Mouse (Mus musculus) inflammation-experienced regulatory T-cells, adult 6 months (primary cell): Measurements from ENCODE around the gene Actr5. TPM values are rescaled to one million over a fixed set of nuclear protein-coding genes. Genes with fewer than 3 reads are reported as not detected.

Experiments
- ATAC-seq: one replicate; pipeline ENCODE4 v1.8.0; 2017
- polyA plus RNA-seq, 3 experiments: library from polyadenylated mRNA; unstranded; fragments of 100-300 nt; shearing (Covaris generic); gene quantifications; one replicate each; pipeline ENCODE4 v1.2.1; 2017

Gene Actr5
- polyA plus RNA-seq, 3 experiments from 2014 or later, result 2.5 to 5.2 (median 2.8) TPM

DNA sequence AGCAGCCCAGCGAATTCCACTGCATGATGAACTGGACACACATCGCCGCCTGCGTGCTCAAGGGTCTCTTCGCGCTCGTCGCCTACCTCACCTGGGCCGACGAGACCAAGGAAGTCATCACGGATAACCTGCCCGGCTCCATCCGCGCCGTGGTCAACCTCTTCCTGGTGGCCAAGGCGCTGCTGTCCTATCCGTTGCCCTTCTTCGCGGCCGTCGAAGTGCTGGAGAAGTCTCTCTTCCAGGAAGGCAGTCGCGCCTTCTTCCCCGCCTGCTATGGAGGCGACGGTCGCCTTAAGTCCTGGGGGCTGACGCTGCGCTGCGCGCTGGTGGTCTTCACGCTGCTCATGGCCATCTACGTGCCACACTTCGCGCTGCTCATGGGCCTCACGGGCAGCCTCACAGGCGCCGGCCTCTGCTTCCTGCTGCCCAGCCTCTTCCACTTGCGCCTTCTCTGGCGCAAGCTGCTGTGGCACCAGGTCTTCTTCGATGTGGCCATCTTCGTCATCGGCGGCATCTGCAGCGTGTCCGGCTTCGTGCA, 10.2 kb upstream of the Actr5 start:
- no peak for ATAC-seq

GRCm38 (mm10) chr2:158615161-158615680, 9.5 kb upstream of the Actr5 start:
- ATAC-seq, result no peak

- ATAC-seq, result no peak
Observed at GRCm38 (mm10) chr2:158615702-158616101, 9.0 kb upstream of the Actr5 start.

- ATAC-seq, result no peak
Observed at GRCm38 (mm10) chr2:158616296-158616695, 8.4 kb upstream of the Actr5 start.

- no peak for ATAC-seq
Observed at GRCm38 (mm10) chr2:158616790-158617189, 7.9 kb upstream of the Actr5 start.

GRCm38 (mm10) chr2:158625231-158625630, 543 bp downstream of the Actr5 start:
- peak; percentile 33 for ATAC-seq

DNA sequence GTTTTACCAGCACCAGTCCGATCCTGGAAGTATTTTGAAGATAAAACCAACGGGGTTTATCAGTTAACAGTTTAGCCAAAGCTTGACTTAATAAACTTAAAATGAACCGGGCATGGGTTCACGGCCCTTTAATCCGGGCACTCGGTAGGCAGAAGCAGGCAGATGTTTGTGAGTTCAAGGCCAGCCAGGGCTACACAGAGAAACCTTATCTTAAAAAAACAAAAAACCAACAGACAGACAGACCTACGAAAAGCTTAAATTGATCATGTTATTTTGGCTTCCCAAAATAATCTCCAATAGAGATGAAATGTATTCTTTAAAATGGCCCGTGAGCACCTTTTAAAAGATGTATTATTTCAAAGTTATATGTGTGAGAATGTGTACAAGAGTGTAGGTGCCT, 1.0 kb downstream of the Actr5 start:
- ATAC-seq, result no peak

DNA sequence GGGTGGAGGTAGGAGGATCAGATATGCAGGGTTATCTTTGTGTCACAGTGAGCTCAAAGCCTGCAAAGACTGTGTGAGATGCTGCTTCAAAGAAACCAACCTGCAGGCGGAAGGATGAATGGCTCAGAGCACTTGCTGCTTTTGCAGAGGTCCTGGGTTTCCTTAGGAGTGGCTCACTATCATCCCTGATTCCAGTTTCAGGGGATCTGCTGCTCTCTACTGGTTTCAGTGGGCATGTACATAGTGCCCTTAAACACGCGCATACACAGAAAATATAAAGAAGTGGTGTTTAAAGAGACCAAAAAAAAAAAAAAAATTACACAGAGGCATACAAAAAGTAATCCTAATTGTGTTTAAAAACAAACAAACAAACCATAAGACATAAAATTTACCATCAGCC, 4.2 kb downstream of the Actr5 start:
- no peak for ATAC-seq

GRCm38 (mm10) chr2:158629414-158629813, 4.7 kb downstream of the Actr5 start:
- ATAC-seq, result no peak

GRCm38 (mm10) chr2:158631873-158632272, 7.2 kb downstream of the Actr5 start:
- no peak for ATAC-seq

GRCm38 (mm10) chr2:158641869-158642268, 17.2 kb downstream of the Actr5 start:
- ATAC-seq, result peak; percentile 52

DNA sequence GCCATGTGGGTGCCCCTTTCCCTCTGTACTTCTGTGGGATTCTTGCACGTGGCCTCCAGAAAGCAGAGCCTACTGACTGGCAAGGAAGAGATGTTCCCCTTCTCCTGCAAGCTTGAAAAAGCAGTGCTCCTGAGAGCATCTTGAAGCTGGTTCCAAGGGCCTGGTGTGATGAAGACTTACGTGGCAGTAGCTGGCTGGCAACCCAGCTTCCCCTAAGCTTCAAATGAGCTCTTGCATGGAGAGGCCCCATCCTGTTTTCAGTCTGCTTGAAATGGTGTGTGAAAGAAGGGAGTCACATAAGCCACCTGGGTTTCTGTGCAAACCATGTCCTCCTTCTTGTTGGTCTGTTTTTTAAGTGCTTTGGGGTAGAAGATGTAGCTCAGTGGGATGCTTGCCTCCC, 17.9 kb downstream of the Actr5 start:
- no peak for ATAC-seq

DNA sequence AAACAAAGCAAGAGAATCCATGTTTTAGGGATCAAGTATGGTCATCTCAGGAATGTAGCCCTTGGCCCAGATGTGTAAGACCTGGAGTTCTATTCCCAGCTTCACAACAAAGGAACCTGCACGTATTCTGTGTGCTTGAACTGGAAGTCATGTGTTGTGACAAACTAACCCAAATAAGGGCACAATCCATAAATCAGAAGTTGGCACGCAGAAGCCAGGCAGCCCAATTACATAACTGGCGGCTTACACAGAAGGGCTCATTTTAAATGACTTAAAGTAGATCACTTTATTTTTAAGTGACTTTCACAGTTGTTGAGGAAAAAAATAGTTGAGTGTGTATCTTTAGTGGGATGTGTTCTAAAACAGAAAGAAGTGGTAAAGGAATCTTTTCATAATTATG, 19.1 kb downstream of the Actr5 start:
- no peak for ATAC-seq

- no peak for ATAC-seq
Observed at GRCm38 (mm10) chr2:158651159-158651908, 26.6 kb downstream of the Actr5 start.

- peak; percentile 76 for ATAC-seq
Observed at GRCm38 (mm10) chr2:158652985-158653384, 28.3 kb downstream of the Actr5 start.

- no peak for ATAC-seq
Observed at GRCm38 (mm10) chr2:158654717-158655116, 30.0 kb downstream of the Actr5 start.

GRCm38 (mm10) chr2:158655806-158656205, 31.1 kb downstream of the Actr5 start:
- ATAC-seq, result no peak

- ATAC-seq, result no peak
Observed at GRCm38 (mm10) chr2:158658822-158659221, 34.1 kb downstream of the Actr5 start.

- no peak for ATAC-seq
Observed at GRCm38 (mm10) chr2:158659346-158659745, 34.7 kb downstream of the Actr5 start.

DNA sequence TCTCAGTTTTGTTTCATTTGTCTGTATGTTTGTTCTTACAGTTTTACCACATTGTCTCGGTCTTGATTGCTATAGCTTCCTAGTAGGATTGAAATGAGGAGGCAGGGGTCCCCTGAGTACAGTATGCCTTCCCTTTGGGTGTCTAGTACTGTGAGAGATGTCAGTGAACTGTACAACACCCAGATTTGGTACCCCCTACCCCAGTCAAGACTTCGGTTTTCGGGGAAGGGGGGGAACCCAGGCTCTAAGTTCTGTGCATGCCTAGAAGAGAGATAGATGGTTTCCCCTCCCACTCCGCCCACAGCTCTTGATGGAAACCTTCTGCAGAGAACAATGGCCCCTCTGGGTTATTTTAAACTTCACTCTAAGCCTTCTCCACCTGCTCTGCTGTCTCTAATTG, 40.4 kb downstream of the Actr5 start, which contains the start of gene Ppp1r16b:
TSS of gene Ppp1r16b (plus strand) at position 301 of the 400 bp plus-strand sequence.
- no peak for ATAC-seq

DNA sequence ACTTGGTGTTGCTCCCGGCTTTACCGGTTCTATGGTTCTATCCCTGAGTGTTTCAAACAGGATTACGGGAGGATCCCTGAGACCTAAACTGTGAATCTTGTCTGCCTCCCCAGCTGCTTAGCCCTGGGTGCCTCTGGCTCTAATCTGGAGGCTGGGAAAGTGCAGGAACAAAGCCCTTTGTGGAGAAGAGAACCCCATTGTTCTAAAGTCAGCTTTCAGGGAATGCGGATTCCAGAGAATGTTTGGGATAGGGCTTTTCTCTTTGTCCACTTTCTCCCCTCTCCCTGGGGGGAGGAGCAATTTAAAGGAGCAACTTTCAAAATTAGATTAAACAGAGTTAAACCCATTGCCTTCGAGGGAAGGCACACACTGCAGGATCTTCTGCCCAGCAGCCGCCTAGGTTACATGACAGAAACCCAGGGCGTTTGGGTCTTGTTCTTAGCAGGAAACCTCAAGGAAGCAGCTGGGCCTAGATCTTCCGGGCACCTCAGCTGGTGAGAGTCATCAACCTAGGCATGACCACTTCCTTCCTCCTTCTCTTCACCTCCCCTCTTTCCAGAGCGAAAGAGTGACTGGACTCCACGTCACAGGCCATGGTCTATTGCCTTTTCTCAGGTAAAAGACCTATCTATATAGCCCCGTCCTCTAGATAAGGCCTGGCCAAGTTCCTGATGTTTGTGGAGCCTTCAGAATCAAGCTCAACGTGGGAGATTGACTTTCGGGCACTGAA, 41.5 kb downstream of the Actr5 start:
- peak; percentile 73 for ATAC-seq

DNA sequence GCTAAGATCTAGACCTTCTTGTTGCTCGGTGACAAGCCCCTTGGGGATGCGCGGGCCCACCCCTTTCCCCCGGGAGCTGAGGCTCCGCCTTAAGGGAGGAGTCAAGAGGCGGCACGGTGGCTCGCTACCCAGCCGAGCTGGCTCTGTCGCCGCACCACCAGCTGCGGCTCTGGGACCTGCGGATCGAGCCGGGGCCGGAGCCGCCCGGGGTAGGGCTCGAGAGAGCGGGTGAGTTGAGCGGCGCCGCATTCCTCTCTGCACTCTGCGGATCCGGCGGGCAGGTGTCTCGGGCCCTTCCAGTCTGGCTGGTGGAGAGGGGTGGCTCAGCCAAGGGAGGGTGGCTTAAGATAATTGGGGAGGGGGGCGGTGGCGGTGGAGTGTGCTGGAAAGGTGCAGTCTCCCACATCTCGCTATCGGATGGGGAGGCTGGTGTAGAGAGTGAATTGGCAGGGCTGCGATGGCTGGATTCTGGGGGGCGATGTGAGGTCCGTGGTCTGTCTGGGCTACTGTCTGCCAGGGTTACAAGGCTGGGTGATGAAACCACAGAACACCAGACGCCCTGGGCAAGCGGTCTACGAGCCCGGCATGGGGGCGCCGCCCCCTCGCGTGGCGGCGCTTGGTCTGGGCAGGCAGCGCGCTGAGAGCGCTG, 42.5 kb downstream of the Actr5 start:
- peak; percentile 36 for ATAC-seq
